Mouse (Mus musculus) layer of hippocampus, adult 6 months (tissue): ENCODE data around the gene Chm. TPM values are rescaled to one million over a fixed set of nuclear protein-coding genes. Genes with fewer than 3 reads are reported as not detected.

Experiments
- long read RNA-seq, 2 experiments: library from polyadenylated mRNA; unstranded; transcript quantifications; one replicate each; pipeline ENCODE4 v2.0.0; 2019 to 2020
- microRNA-seq: library from miRNA; unstranded; fragments of <30 nt; microRNA quantifications from one replicate; pipeline ENCODE4 v1.2.0, GENCODE M21; 2020
- polyA plus RNA-seq: library from polyadenylated mRNA; unstranded; fragments of <200 nt; fragmentation: Nextera tagmentation; gene quantifications from 2 replicates; pipeline ENCODE4 v1.2.3, GENCODE M21; 2021

Gene Chm
- polyA plus RNA-seq, result 10.8 and 11.8 TPM in 2 replicates
- long read RNA-seq, experiment 1, full-length matches to known transcripts, result 8 of 29 reads
- long read RNA-seq, experiment 1, partial matches to known transcripts, result 6 of 29 reads
- long read RNA-seq, experiment 1, other reads (novel, unspliced or antisense), result 15 of 29 reads
- long read RNA-seq, experiment 2, full-length matches to known transcripts, result 86 of 127 reads
- long read RNA-seq, experiment 2, partial matches to known transcripts, result 10 of 127 reads
- long read RNA-seq, experiment 2, other reads (novel, unspliced or antisense), result 31 of 127 reads

DNA sequence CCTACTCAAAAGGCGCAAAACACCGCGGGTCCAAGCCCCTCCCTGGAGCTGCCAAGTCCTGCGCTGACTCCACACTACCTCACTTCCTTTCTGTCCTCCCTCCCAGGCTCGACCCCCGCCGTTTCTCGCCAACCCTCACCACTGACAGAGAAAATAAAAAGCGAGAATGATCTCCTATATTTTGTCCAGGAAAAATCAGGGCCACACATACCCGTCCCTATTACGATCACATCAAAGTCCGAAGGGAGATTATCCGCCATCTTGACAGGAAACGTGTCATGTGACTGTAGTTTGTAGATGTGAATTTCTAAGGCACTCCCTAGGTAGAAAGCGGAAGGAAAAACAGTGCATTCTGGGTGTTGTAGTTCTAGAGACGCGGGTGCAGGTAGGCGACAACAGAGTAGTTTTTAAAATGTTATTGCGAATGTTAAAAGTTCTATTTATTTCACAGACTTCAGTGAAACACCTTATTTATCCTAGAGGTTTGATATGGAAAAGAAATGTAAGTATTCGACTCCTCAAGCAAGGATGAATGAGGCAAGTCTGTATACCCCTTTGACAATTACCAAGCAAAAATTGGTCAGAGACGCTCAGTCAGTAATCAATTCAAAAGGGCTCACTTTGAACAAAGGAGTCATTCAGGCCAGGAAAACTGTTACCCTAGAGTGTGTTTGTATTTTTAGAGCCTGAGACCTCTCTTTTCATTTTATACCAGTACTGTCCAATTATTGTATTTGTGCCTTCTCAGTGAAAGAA is at the start of gene Chm:
TSS of gene Chm (minus strand) at position 288 of the 756 bp plus-strand sequence.

Small RNAs within 50 kb of the gene (microRNA-seq; reads per million reads assigned to microRNA genes)
- gene Mir361, result 3,899 reads per million, percentile 91 among the genes with 10 or more reads in this experiment

Other genes starting within 250 kb of the Chm start
- 0.62 and 0.83 TPM in 2 replicates for gene Dach2, start 112.0 kb upstream of the Chm start, polyA plus RNA-seq